Mouse (Mus musculus) T-helper 2 cell (primary cell): Measurements from ENCODE around the gene Jagn1.

ENCODE experiments used
- in situ Hi-C: fragments of 300-600 bp; cut with MboI, MseI; formaldehyde crosslinking; loops from one replicate; pipeline ENCODE4 v1.15.1; 2025; ENCODE audit warnings: high pct_unique_total_duplicates

Gene Jagn1

DNA sequence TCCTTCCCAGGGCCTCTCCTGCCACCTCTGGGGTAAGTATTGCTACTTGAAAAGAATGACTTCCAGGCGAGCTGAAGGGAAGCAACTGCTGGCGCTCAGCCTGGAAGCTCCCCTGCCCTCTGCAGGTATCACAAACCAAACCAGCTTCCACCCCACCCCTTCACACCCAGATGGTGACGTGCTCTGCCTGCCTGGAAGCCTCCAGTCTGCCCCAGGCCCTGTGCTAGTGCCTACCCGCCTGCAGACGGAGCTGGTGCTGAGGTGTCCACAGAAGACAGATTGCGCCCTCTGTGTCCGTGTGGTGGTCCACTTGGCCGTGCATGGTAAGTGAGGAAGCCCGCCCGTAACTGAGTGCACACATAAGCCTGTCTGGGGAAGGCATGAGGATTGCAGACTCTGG is 29.7 kb downstream of the Jagn1 start:
- in situ Hi-C loops, result no loop called here

DNA sequence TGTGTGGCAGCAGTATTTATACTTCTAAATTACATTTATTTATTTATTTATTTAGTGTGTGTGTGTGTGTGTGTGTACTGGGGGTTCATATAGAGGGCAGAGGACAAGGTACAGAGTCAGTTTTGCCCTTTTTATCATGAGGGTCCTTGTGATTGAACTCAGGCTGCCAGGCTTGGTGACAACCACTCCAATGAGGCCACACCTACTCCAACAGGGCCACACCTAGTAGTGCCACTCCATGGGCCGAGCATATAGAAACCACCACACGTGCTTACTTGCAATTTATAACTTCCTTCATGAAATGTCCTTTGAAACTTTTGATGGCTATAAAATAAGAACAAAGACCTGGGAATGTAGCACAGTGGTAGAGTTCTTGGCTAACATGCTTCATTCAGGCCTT is 30.9 kb downstream of the Jagn1 start:
- in situ Hi-C loops, result no loop called here

GRCm38 (mm10) chr6:113473715-113474114 is 31.3 kb downstream of the Jagn1 start:
- in situ Hi-C loops, result no loop called here

DNA sequence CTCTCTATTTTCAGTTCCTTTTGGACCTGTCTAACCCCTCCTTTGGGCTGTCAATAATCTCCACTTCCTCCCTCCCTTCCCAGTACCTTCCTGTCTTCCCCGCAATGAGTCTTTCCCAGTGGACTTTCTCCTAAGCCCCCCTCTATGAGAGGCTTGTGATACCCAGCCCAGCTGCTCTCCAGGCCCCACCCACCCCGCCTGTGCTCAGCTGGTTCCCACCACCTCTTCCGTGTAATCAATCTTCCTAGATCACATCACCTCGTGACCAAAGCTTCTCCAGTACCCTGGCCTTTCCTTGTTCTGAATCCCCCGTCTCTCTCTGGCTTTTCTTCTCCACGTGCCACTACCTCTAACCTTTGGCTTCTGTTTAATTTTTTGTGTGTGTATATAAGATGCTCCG is 35.0 kb downstream of the Jagn1 start:
- in situ Hi-C loops, result no loop called here

- in situ Hi-C loops, result no loop called here
Observed at GRCm38 (mm10) chr6:113478906-113479305, 36.5 kb downstream of the Jagn1 start.

- in situ Hi-C loops, result no loop called here
Observed at GRCm38 (mm10) chr6:113480555-113481373, 38.4 kb downstream of the Jagn1 start.

- in situ Hi-C loops, result no loop called here
Observed at GRCm38 (mm10) chr6:113482477-113483099, 40.2 kb downstream of the Jagn1 start.

DNA sequence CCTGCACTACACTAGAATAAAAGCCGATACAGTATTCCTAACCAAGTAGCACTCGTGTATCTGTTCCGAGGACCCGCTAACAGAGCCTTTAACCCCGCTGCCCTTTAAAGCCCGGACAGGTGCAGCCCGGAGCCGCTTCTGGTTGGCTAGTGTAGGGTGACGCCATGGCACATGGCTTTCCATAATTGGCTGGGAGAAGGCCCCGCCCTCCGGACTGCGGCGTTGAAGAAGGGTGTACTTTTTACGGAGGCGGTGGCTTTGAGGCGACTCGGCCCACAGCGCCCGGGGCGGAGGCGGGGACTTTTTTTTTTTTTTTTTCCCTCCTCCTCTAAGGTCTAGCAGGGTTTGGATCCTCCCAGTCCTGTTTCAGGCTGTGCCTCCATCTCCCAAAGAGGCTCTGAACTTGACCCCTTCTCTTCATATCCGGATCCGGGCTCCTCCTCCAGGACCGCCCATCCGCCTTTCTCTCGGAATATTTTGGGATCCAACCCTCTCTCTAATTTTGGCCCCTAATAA is 40.8 kb downstream of the Jagn1 start, which contains the start of gene Creld1:
TSS of gene Creld1 (plus strand) at position 198 of the 516 bp plus-strand sequence.
- in situ Hi-C loops, result no loop called here

DNA sequence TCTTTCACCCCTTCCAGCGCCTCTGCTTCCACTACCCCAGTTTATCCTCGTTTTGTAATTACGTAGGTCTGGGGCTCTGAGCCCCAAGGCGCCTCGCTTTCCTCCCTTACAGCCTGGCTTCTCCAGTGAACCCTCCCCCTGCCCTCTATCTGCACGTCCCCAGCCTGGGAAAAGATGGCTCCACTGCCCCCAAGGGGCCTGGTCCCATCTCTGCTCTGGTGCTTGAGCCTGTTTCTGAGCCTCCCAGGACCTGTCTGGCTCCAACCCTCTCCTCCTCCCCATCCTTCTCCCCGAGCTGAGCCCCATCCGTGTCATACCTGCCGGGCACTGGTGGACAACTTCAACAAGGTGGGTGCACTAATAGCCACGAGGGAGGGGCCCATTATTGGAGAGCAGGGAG is 41.4 kb downstream of the Jagn1 start:
- in situ Hi-C loops, result no loop called here

- in situ Hi-C loops, result no loop called here
Observed at GRCm38 (mm10) chr6:113487125-113487576, 44.8 kb downstream of the Jagn1 start.

DNA sequence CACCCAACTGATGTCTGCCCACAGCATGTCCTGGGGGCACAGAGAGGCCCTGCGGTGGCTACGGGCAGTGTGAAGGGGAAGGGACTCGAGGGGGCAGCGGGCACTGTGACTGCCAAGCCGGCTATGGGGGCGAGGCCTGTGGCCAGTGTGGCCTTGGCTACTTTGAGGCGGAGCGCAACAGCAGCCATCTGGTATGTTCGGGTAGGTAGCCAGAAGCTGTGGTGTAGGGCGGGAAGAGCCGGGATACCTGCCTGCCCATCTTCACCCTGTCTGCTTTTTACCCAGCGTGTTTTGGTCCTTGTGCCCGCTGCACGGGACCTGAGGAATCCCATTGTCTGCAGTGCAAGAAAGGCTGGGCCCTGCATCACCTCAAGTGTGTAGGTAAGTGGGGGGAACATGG is 47.0 kb downstream of the Jagn1 start:
- in situ Hi-C loops, result no loop called here

- in situ Hi-C loops, result no loop called here
Observed at GRCm38 (mm10) chr6:113492101-113492864, 49.9 kb downstream of the Jagn1 start.

DNA sequence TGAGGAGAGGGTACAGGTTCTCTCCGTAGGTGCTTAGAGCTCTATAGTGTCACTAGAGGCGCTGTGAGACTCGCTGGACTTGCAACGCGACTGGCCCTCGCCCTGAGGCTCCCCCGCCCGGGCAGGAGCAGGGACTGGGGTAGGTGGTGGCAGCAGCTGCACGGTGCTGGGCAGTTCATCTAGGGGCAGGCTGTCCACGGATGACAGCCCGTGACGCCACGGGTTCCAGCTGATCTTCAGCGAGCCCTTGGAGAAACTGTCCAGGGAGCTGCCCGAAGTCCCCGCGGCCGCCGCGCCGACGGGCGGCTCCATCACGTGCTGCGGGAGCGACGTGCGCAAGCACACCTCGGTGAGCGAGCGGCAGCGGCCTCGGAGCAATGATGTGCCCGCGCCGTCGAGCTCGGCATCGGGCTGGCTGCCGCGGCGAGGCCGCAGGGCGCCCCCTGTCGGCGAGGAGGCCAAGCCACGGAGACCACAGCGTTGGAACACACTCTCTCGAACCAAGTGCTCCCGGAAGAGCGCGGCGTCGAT is 52.0 kb downstream of the Jagn1 start:
- in situ Hi-C loops, result no loop called here

- in situ Hi-C loops, result no loop called here
Observed at GRCm38 (mm10) chr6:113495071-113495675, 52.8 kb downstream of the Jagn1 start.
